Mouse (Mus musculus): Measurements from ENCODE around the gene Setdb2. TPM values are rescaled to one million over a fixed set of nuclear protein-coding genes. Genes with fewer than 3 reads are reported as not detected.

Gene Setdb2
- 57.6 to 64.7 TPM (median 59.2 TPM) in 4 replicates for total RNA-seq (2023)

GRCm38 (mm10) chr14:59440558-59441471, at the start of gene Setdb2, which contains the start of gene Cab39l:
Setdb2 (minus strand) TSS chr14:59440884.
Cab39l (plus strand) TSS chr14:59440972.

GRCm38 (mm10) chr14:59395281-59395680, 45.4 kb downstream of the Setdb2 start, which contains the start of gene Phf11c:
Phf11c (minus strand) TSS chr14:59395381.

GRCm38 (mm10) chr14:59365244-59365644, 75.4 kb downstream of the Setdb2 start, which contains the start of gene Phf11d:
Phf11d (minus strand) TSS chr14:59365470.

Other genes with a start within 250 kb of the Setdb2 start
- 29.3 to 34.3 TPM (median 33.0 TPM) in 4 replicates for gene Rcbtb1, start 239.7 kb downstream of the Setdb2 start, total RNA-seq (2023)
- 1.1 to 7.9 TPM (median 4.3 TPM) in 4 replicates for gene Gm6904, start 180.7 kb downstream of the Setdb2 start, total RNA-seq (2023)
- gene Phf11a, start 143.4 kb downstream of the Setdb2 start, total RNA-seq (2023) = 3.6 to 6.1 TPM (median 4.6 TPM) in 4 replicates
- 28.5 to 38.6 TPM (median 33.5 TPM) in 4 replicates for gene Phf11b, start 99.5 kb downstream of the Setdb2 start, total RNA-seq (2023)
- gene Phf11d, start 75.4 kb downstream of the Setdb2 start, total RNA-seq (2023) = 8.1 to 11.7 TPM (median 9.5 TPM) in 4 replicates
- gene Phf11c, start 45.5 kb downstream of the Setdb2 start, total RNA-seq (2023) = 4.7 to 5.8 TPM (median 5.3 TPM) in 4 replicates
- gene Cab39l, start 88 bp upstream of the Setdb2 start, total RNA-seq (2023) = 35.0 to 46.9 TPM (median 37.6 TPM) in 4 replicates
- gene Cdadc1, start 157.1 kb upstream of the Setdb2 start, total RNA-seq (2023) = 25.4 to 39.0 TPM (median 35.9 TPM) in 4 replicates
- not detected in 4 replicates for gene Shisa2, start 184.4 kb upstream of the Setdb2 start, total RNA-seq (2023)